10 mouse cellular contexts compared by ENCODE assay signal in the genomic region with DNA sequence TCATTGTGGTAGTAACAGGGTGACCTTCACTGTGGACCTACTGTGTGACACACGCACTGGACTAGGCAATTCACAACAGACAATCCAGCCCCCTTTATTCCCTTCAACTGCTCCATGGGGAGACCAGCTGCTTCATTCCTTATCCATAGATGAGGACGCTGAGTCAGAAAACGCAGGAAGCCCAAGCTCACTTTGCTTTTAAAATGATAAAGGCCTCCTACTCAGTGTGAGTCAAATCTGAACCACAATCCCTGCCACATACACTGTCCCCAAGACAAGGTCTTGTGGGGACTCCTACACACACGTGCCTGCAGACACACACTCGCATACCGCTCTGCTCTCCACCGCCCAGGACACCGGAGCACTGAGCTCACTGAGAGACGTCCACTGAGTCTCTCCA.
DNase-seq lines count a peak whose midpoint lies in the region; ATAC-seq and TF ChIP-seq lines count a peak whose summit lies in the region.
"Had no signal": no experiment of that assay in that cellular context is flagged by ENCODE, and none has a peak within 500 bp of the region (broad histone marks: within the 10 kb centered on the region; RNA-seq: fewer than 3 reads in every experiment).

No protein-coding gene starts in this region.

- no peak for DNase-seq in lung, adult 2 months
- no peak for DNase-seq in Muller cell, postnatal 12 days (ENCODE audit: inconsistent ontology term)
- DNase-seq in adrenal gland, adult 2 months: no peak
- DNase-seq: retina, postnatal 1 day had no signal

- TF ChIP-seq CTCF in lung, adult 2 months (IDR thresholded peaks at IDR 0.05; ENCODE audit: insufficient read depth, low read length): no peak

- H3K9me3 ChIP-seq in lung, embryonic 15.5 days: no peaks in the 10 kb centered on the region
- no peaks in the 10 kb centered on the region for H3K9me3 ChIP-seq in embryonic facial prominence, embryonic 15.5 days (replicated peaks)
- no peaks in the 10 kb centered on the region for H3K9me3 ChIP-seq in hindbrain, embryonic 16.5 days (ENCODE audit: control insufficient read depth, low read length)
- no peaks in the 10 kb centered on the region for H3K9me3 ChIP-seq in stomach, embryonic 16.5 days (replicated peaks; ENCODE audit: control insufficient read depth, low read length)

- no peaks in the 10 kb centered on the region for H3K36me3 ChIP-seq in lung, embryonic 15.5 days
- no peaks in the 10 kb centered on the region for H3K36me3 ChIP-seq in embryonic facial prominence, embryonic 15.5 days
- H3K36me3 ChIP-seq in hindbrain, embryonic 16.5 days (ENCODE audit: control insufficient read depth, insufficient read depth, low read length): no peaks in the 10 kb centered on the region
- no peaks in the 10 kb centered on the region for H3K36me3 ChIP-seq in stomach, embryonic 16.5 days (ENCODE audit: control insufficient read depth, insufficient read depth, low read length)
- H3K36me3 ChIP-seq: G1E had no signal

- 87% methylated on average over 9 of the region's 9 CpGs for WGBS in lung, embryonic 15.5 days
- 94% methylated on average over 9 of the region's 9 CpGs for WGBS in lung, adult 2 months
- 87% methylated on average over 9 of the region's 9 CpGs for WGBS in embryonic facial prominence, embryonic 15.5 days
- WGBS in hindbrain, embryonic 16.5 days: 67% methylated on average over 9 of the region's 9 CpGs
- WGBS in stomach, embryonic 16.5 days: 88% methylated on average over 9 of the region's 9 CpGs

- no peak for TF ChIP-seq POLR2A in lung, adult 2 months (IDR thresholded peaks at IDR 0.05; ENCODE audit: borderline replicate concordance, extremely low read depth, low read depth, low read length)

- H3K27ac ChIP-seq in lung, embryonic 15.5 days: peak overlapping the region; percentile 67; the same call in 1 of the 2 replicates
- peak overlapping the region; percentile 49 for H3K27ac ChIP-seq in embryonic facial prominence, embryonic 15.5 days (replicated peaks)
- 0 out of 2 replicates have a peak overlapping the region, but pooled peaks have one; percentile 19 for H3K27ac ChIP-seq in hindbrain, embryonic 16.5 days (ENCODE audit: low read depth, low read length)
- H3K27ac ChIP-seq in stomach, embryonic 16.5 days (ENCODE audit: low read length): peak overlapping the region; percentile 73

- H3K4me2 ChIP-seq in lung, embryonic 15.5 days: no peak overlapping the region
- no peak overlapping the region for H3K4me2 ChIP-seq in embryonic facial prominence, embryonic 15.5 days (replicated peaks)
- H3K4me2 ChIP-seq in hindbrain, embryonic 16.5 days (ENCODE audit: low read length): no peak overlapping the region
- H3K4me2 ChIP-seq in stomach, embryonic 16.5 days (ENCODE audit: low read depth, low read length): no peak overlapping the region

- ATAC-seq in lung, embryonic 15.5 days (ENCODE audit: borderline replicate concordance, extremely low read depth, low FRiP score, low TSS enrichment): no peak
- no peak for ATAC-seq in embryonic facial prominence, embryonic 15.5 days (ENCODE audit: insufficient number of reproducible peaks, low FRiP score, low TSS enrichment, low read depth)
- ATAC-seq in hindbrain, embryonic 16.5 days: no peak
- no peak for ATAC-seq in stomach, embryonic 16.5 days (ENCODE audit: insufficient read depth, low FRiP score)
- ATAC-seq: inflammation-experienced regulatory T-cells, adult 6 months had no signal

- no peak overlapping the region for H3K4me3 ChIP-seq in lung, embryonic 15.5 days
- H3K4me3 ChIP-seq in lung, adult 2 months (replicated peaks; ENCODE audit: extremely low read depth, low read depth, low read length): no peak overlapping the region
- H3K4me3 ChIP-seq in embryonic facial prominence, embryonic 15.5 days (replicated peaks): no peak overlapping the region
- H3K4me3 ChIP-seq in hindbrain, embryonic 16.5 days (ENCODE audit: low read length): no peak overlapping the region
- H3K4me3 ChIP-seq in stomach, embryonic 16.5 days (replicated peaks; ENCODE audit: low read length): no peak overlapping the region

- no peaks in the 10 kb centered on the region for H3K27me3 ChIP-seq in lung, embryonic 15.5 days
- H3K27me3 ChIP-seq in embryonic facial prominence, embryonic 15.5 days: no peaks in the 10 kb centered on the region
- no peaks in the 10 kb centered on the region for H3K27me3 ChIP-seq in hindbrain, embryonic 16.5 days (replicated peaks; ENCODE audit: control insufficient read depth, insufficient read depth, low read length)
- no peaks in the 10 kb centered on the region for H3K27me3 ChIP-seq in stomach, embryonic 16.5 days (ENCODE audit: control insufficient read depth, insufficient read depth, low read length)

- H3K9ac ChIP-seq in lung, embryonic 15.5 days: no peak overlapping the region
- no peak overlapping the region for H3K9ac ChIP-seq in embryonic facial prominence, embryonic 15.5 days
- no peak overlapping the region for H3K9ac ChIP-seq in hindbrain, embryonic 16.5 days (ENCODE audit: low read depth, low read length)
- no peak overlapping the region for H3K9ac ChIP-seq in stomach, embryonic 16.5 days (ENCODE audit: low read length)

- H3K4me1 ChIP-seq in lung, embryonic 15.5 days: peaks cover 6% of the 10 kb centered on the region; the same call in 1 of the 2 replicates
- peaks cover 2% of the 10 kb centered on the region; the same call in 1 of the 2 replicates for H3K4me1 ChIP-seq in lung, adult 2 months (ENCODE audit: control insufficient read depth, insufficient read depth, low read length)
- H3K4me1 ChIP-seq in embryonic facial prominence, embryonic 15.5 days: peaks cover 11% of the 10 kb centered on the region; the same call in 1 of the 2 replicates
- H3K4me1 ChIP-seq in hindbrain, embryonic 16.5 days (ENCODE audit: control insufficient read depth, insufficient read depth, low read depth, low read length): no peaks in the 10 kb centered on the region
- no peaks in the 10 kb centered on the region for H3K4me1 ChIP-seq in stomach, embryonic 16.5 days (ENCODE audit: control insufficient read depth, insufficient read depth, low read length)

Comparison
In these comparisons a context has a peak if more than half of its experiments do, and no peak if none do; other contexts are left out.
1. H3K27ac ChIP-seq: peak in every context shown above with its lines; median percentile 73 in stomach, embryonic 16.5 days; 67 in lung, embryonic 15.5 days; 49 in embryonic facial prominence, embryonic 15.5 days; 19 in hindbrain, embryonic 16.5 days.